Mouse (Mus musculus) macrophage (primary cell): Measurements from ENCODE around the gene Sema3g. TPM values are rescaled to one million over a fixed set of nuclear protein-coding genes. Genes with fewer than 3 reads are reported as not detected.

Experiments
- H3K27ac ChIP-seq: fragments of 350-480 bp; formaldehyde crosslinking; 2 replicates; pipeline ENCODE4 v1.9.0; 2021
- H3K36me3 ChIP-seq: fragments of 350-480 bp; formaldehyde crosslinking; 2 replicates; pipeline ENCODE4 v1.9.0; 2021; ENCODE audit errors: inconsistent target
- H3K4me3 ChIP-seq: fragments of 350-480 bp; formaldehyde crosslinking; 2 replicates; pipeline ENCODE4 v1.9.0; 2021; ENCODE audit errors: inconsistent target
- H3K79me2 ChIP-seq: fragments of 350-480 bp; formaldehyde crosslinking; 2 replicates; pipeline ENCODE4 v1.9.0; 2021; ENCODE audit errors: inconsistent target
- WGBS: methylation state at CpG from one replicate; pipeline ENCODE4 v1.1.7; 2026; ENCODE audit warnings: inconsistent platforms; ENCODE audit not compliant: missing documents; 5-methylcytosine and 5-hydroxymethylcytosine counted together
- polyA plus RNA-seq: library from polyadenylated mRNA; stranded (reverse); fragments of 250-400 nt; gene quantifications from 3 replicates; pipeline ENCODE4 v1.2.4, GENCODE M21; 2018; ENCODE audit warnings: inconsistent platforms

Gene Sema3g
- polyA plus RNA-seq, 1 experiment from 2014 or later: not detected

DNA sequence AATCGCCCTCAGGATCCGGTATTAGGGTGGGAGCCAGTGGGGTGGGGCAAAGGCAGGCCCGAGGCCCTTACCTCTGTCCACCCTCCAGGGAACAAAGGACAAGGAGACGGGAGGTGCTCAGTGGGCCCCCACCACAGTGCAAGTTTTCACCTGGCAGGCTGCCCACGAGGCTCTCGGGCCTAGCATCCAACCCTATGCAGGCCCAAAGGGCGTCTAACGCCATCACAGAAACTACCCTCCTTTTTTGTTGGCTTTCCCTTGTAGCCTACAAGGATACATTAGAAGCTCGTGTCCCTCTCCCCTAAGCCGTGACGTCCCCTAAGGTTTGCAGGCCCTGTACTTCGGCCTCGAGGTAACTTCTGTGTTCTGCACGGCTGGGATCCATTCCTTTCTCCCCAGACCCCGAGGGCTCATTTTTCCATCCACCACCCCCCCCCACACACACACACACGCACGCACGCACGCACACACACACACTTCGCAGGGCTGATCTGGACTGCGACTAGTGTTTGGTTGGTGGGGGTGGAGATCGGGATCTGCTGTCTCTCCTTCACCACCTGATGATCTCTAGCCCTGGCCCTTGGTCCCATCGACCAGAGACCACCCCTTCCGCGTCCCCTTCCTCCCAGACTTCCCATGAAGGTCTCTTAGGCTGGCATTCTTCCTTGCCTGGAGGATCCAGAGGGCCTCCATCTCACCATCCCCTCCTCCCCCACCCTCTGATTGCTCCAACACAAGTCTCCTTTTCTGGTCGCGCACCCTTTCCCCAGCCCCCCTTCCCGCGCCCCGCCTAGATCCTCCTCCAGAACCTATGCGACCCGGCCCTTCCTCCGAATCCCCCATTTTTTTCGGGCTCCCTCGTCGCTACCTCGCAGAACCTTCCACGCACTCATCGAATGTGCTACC lies 11.8 kb upstream of the Sema3g start:
- Histone ChIP-seq H3K27ac (peak overlapping the region; percentile 90), H3K36me3 (peaks cover 38% of the 10 kb centered on the region), H3K79me2 (peaks cover 64% of the 10 kb centered on the region), H3K4me3 (peak overlapping the region; percentile 94)
- WGBS: 1% methylated on average over 31 of the region's 39 CpGs

DNA sequence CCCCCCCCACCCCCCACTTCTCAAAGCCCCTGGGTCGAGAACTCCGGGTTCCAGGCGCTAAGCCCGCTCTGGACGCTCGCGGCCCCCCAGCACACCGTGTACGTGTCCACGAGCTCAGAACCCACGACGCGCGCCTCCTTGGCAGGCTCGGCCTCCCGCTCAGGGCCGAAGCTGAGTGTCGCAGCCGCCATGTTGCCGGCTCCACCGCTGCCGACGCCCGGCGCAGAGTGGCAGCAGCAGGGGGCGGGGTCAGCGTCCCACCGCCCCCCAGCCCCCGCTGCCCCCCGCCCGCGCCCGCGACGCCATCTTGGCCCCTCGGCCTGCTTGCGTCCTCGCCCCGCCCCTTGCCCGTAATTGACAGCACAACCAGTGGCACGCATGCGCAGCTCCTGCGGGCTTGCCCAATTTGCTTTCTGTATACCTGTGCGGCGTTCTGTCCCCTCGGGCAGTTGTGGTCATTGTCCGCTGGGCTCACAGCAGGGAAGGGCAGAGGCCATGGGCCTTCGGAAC lies 11.1 kb upstream of the Sema3g start:
- Histone ChIP-seq H3K4me3 (peak overlapping the region; percentile 94), H3K36me3 (peaks cover 31% of the 10 kb centered on the region), H3K27ac (peak overlapping the region; percentile 90), H3K79me2 (peaks cover 57% of the 10 kb centered on the region)
- WGBS: 1% methylated on average over 37 of the region's 48 CpGs

DNA sequence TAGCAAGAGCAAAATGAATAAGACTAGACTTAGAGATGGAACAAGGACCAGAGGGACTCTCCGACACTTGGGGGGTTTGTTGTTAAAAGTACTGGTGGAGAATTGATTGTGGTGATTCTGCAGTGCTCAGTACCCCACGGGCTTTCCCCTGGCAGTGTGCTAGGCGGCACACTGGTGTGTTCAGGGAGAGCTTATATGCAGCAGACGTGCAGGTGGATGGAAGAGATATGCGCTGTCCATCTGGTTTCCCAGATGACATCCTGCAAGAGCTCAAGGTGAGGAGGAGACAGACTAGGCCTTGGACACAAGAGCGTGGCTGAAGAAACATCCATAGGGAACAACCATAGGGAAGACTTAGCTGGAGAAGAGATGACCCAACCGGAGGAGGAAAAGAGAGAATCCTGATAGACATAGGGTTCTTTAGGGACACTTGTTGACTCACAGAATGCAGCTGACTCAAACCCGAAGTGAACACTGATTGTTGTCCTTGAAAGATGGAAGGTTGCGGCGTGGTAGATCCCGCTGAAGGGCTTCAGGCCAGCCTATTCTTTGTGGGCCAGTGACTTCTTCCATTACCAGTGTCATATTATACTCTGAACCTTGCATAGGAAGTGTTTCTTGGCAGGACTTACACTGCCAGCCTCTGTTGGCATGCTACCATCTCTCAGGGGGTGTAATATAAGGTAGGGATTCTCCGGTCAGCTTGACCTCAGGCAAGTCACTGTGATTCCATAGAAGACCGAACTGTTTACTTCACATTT lies 10.4 kb upstream of the Sema3g start:
- peaks cover 50% of the 10 kb centered on the region for H3K79me2 ChIP-seq
- peak overlapping the region; percentile 61 for H3K4me3 ChIP-seq
- peaks cover 24% of the 10 kb centered on the region for H3K36me3 ChIP-seq
- peak overlapping the region; percentile 53 for H3K27ac ChIP-seq
- WGBS: 78% methylated on average over 13 of the region's 13 CpGs

DNA sequence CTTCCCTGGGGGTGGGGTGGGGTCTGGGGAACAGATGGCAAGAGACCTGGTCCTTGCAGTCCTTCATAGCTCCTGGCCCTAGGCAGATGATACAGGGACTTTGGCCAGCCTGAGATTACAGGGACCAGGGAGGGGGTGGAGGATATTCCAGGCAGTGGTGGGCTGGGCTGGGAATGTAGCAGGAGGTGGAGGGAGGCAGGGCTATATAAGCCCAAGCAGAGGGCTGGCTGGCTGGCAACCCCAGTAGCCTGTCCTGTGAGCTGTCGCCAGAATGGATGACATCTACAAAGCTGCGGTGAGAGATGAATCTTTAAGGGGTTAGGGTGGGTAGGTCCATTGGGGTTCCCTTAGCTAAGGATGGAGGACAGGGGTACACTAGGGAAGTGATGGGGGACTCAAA lies 9.6 kb upstream of the Sema3g start, which contains the start of gene Tnnc1:
Gene Tnnc1, plus strand, starts transcription at position 229 of the 400 bp plus-strand sequence.
- 100% methylated on average over 2 of the region's 2 CpGs for WGBS
- H3K27ac ChIP-seq: peak within 1 kb of the TSS; percentile 53; the same call in 1 of the 2 replicates
- H3K4me3 ChIP-seq: peak within 1 kb of the TSS; percentile 61
- peaks cover 16% of the 10 kb centered on the region for H3K36me3 ChIP-seq
- peaks cover 42% of the 10 kb centered on the region for H3K79me2 ChIP-seq

DNA sequence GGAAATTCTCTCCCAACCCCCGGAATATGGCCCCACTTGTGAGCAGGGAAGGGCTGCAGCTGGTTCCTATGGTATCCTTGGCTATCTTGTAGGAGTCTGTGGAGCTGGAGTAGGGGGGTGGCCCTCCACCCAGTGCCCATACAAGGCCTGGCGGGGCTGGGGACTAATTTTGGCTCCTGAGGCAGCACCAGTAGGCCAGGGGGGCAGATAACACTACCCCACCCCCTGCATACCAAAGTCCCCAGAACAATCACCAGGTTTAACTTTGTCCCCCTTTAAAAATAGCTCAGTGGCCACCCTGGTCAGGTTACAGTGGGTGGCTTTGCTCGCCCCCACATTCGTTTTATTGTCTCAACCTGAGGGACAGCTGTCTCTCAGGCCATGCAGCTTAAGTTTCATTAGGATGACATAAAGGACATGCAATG lies 8.5 kb upstream of the Sema3g start:
- H3K79me2 ChIP-seq: peaks cover 31% of the 10 kb centered on the region
- H3K27ac ChIP-seq: no peak overlapping the region
- 94% methylated on average over 4 of the region's 4 CpGs for WGBS
- H3K36me3 ChIP-seq: peaks cover 5% of the 10 kb centered on the region; the same call in 1 of the 2 replicates
- H3K4me3 ChIP-seq: no peak overlapping the region

DNA sequence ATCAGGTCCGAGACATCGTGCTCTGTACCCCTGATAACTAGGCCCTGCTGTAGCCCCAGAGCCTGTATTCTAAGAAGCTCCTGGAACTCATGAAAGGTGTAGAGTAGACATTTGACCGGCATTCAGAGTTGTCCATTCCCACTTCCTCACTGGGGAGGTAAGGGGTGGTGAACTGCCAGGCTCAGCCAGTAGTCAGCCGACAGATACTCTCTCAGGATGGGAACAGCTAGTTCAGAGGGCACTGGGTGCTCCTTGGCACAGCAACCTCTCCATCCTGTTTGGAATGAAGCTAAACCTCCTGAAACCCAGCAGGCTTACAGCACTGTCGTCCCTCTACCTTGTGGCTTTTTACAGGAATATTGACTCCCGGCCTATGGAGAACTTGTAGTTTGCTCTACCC lies 5.8 kb upstream of the Sema3g start:
- 92% methylated on average over 6 of the region's 6 CpGs for WGBS
- H3K79me2 ChIP-seq: peaks cover 6% of the 10 kb centered on the region; the same call in 1 of the 2 replicates
- H3K27ac ChIP-seq: no peak overlapping the region
- H3K4me3 ChIP-seq: no peak overlapping the region
- no peaks in the 10 kb centered on the region for H3K36me3 ChIP-seq

DNA sequence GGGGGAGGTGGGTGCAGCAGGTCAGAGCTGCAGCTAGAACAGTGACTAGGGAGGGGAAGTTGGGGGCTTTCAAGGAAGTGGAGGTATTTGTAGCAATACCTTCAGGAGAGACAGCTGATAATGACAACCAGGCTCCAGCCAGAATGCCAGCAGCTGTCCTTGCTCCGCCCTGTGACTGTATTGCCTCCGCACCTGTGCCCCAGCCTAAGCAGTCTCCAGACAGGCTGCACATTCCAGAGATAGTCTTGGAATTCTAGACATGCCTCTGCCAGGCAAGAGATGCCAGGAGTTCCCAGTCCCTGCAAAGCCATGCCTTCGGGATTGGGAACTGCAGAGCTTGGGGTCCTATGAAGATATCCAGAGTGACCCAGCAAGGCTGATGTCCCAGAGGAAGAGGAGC lies 5.2 kb upstream of the Sema3g start:
- no peak overlapping the region for H3K4me3 ChIP-seq
- 94% methylated on average over 3 of the region's 3 CpGs for WGBS
- no peak overlapping the region for H3K27ac ChIP-seq

DNA sequence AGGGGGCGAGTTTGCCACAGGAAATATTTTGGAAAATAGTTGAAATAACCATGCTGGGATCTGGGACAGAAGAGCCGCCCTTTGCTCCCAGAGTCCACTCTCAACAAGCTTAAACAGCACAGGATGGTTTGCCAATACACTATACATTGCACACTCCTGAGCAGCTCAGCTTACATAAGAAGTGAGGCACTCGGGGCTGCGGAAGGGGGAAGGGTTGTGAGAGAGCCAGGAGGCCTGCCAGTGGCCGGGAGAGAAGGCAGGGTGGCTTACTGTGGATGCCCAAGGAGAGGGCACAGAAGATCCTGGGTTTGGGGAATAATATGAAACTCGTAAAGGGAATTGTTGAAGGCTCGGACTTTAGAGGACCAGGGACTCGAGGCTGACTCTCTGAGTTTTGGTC lies 3.8 kb upstream of the Sema3g start:
- Histone ChIP-seq H3K27ac (no peak overlapping the region), H3K36me3 (no peaks in the 10 kb centered on the region), H3K4me3 (no peak overlapping the region), H3K79me2 (no peaks in the 10 kb centered on the region)
- WGBS: 94% methylated on average over 8 of the region's 8 CpGs

More for the DNA sequence above, 5.2 kb upstream of the Sema3g start:
- Histone ChIP-seq H3K36me3 (no peaks in the 10 kb centered on the region), H3K79me2 (no peaks in the 10 kb centered on the region)

DNA sequence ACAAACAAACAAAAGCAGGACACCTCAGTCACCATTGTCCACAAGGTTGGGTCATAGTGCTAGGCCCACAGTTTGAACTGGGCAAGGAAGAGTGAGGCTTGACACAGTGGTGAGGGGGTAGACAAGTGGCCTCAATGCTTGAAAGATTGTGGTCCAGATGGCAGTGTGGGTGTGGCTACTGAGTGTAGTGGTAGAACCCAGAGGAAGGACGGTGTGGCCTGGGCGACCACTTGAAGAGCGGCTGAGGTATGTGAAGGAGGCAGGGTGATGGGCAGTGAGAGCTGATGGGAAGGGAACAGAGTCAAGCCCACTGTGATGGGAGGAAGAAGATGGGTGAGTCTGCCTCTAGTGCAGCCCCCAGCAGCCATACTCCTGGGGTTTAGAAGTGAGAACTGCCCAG lies 3.0 kb upstream of the Sema3g start:
- H3K27ac ChIP-seq: no peak overlapping the region
- no peaks in the 10 kb centered on the region for H3K36me3 ChIP-seq
- H3K4me3 ChIP-seq: no peak overlapping the region
- WGBS: 100% methylated on average over 2 of the region's 3 CpGs
- no peaks in the 10 kb centered on the region for H3K79me2 ChIP-seq

DNA sequence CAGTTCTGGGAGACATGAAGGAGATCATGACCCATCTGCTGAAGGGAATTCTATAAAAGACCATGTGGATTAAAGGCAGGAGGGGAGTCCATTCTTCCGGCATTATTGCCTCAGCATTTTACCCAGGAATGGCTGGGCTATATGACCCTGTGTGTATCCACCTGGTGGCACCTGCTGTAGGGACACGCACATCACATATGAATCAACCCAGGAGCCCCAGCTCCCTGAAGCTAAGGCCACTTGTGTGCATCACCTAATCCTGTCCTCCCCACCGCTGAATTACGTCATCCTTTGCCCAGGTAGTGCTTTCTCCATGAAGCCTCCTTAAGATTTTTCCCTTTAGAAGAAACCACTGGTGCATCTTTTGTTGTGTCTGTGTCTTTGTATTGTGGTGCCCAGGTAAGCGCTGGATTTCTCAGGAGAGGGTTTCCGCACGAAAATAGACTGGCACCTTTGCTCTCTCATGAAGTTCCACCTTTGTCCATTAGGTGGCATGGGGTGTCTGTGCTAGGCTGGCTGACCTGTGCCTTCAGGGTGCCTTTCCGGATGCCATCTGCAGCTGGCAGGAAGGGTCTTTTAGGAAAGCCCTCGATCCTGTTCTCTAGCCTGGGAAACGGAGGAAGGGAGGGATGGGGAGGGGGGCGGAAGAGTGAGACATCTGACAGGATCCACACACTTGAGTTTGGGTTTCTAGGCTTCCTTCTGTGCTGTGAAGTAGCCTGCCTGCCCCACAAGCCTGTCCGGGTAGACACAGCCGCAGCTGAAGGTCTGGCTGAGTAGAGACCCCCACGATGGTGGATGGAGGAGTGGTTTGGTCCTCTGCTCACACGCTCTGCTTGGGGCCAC lies 2.3 kb upstream of the Sema3g start:
- Histone ChIP-seq H3K4me3 (no peak overlapping the region), H3K36me3 (no peaks in the 10 kb centered on the region), H3K79me2 (no peaks in the 10 kb centered on the region), H3K27ac (no peak overlapping the region)
- 32% methylated on average over 15 of the region's 15 CpGs for WGBS

DNA sequence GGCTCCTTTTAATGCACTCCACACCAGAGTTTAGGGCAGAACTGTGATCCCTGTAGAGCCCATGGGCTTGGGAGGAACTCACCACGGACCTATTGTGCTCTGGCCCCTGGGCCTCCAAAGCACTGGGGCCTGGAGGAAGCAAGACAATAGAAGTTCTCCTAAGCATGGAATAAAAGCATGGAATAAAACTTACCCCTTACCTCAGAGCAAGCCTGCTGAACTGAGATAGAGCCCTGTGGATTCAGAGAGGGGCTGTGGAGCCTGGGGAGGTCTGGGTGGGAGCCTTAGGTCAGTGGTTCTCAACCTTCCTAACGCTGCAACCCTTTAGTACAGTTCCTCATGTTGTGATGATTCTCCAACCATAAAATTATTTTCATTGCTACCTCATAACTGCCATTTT lies 814 bp upstream of the Sema3g start, which contains the start of gene Nisch:
Gene Nisch, minus strand, starts transcription at position 101 of the 400 bp plus-strand sequence.
- Histone ChIP-seq H3K36me3 (no peaks in the 10 kb centered on the region), H3K79me2 (no peaks in the 10 kb centered on the region), H3K4me3 (no peak within 1 kb of the TSS), H3K27ac (no peak within 1 kb of the TSS)
- 88% methylated on average over 2 of the region's 2 CpGs for WGBS

DNA sequence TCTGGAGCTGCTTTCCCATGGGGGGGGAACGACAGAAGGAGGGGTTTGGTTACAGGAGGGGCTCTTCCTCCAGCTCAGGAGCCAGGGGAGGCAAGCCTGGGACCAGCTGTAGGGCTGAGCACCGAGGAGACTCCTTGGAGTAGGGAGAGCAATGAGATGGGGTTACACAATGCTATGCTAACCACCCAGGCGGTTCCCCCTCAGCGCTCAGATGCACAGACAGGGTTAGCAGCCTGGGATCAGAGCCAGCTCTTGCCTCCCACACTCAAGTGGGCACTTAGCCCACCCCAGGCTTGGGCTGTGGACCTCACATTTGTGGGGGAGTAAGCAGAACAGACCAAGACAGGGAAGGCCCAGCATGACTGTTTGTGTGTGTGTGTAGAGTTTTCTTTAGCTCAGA lies 9.3 kb downstream of the Sema3g start:
- Histone ChIP-seq H3K36me3 (no peaks in the 10 kb centered on the region), H3K27ac (no peak overlapping the region), H3K4me3 (no peak overlapping the region), H3K79me2 (no peaks in the 10 kb centered on the region)
- WGBS: 49% methylated on average over 4 of the region's 4 CpGs

DNA sequence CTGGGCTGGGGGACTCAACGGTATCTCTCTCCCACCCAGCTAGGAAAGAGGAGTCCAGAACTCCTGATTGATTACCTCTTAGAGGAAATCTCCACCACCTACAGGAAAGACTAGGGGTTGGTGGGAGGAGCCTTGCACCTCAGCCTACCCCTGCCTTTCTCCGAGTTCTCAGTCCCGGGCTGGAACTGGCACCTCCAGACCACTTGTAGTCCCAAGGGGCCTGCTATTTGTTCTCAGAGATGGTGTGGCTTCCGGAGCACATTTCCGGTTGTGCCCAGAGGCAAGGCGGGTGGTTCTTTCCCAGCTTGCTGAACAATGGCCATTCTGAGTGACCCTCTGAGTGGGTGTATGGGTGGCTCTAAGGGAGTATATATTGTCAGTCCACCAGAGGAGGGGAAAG lies 10.6 kb downstream of the Sema3g start:
- Histone ChIP-seq H3K36me3 (no peaks in the 10 kb centered on the region), H3K79me2 (no peaks in the 10 kb centered on the region), H3K27ac (no peak overlapping the region), H3K4me3 (no peak overlapping the region)
- 31% methylated on average over 6 of the region's 6 CpGs for WGBS

DNA sequence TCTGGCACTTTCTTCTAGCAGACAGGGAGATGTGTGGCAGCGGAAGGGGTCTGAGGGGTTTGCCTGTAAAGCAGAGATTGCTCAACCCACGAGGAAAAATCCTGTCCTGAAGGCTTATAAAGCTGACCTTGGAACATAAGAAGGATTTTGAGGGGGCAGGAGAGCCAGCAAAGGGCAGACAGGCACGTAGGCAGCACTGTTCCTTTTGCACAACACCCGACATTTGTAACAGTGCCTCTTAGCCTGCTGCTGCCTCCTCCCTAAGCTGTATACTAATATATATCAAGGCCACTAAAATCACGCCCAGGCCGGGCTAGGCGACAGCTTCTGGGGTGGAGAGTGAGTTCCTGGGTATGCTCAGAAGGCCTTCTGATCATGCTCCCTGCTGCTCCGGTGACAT lies 12.8 kb downstream of the Sema3g start:
- Histone ChIP-seq H3K27ac (no peak overlapping the region), H3K4me3 (no peak overlapping the region), H3K79me2 (no peaks in the 10 kb centered on the region), H3K36me3 (no peaks in the 10 kb centered on the region)
- WGBS: 86% methylated on average over 8 of the region's 8 CpGs
